Mouse (Mus musculus) right cerebral cortex, postnatal 25 days (tissue): Measurements from ENCODE around the gene Nt5c2.

Experiments used
- DNase-seq: peaks from one replicate; pipeline ENCODE4 v3.0.0; 2022

Nt5c2 gene

GRCm38 (mm10) chr19:46836085-46836484 is 178.9 kb downstream of the Nt5c2 start:
- no peak for DNase-seq

GRCm38 (mm10) chr19:46835339-46835738 is 179.6 kb downstream of the Nt5c2 start:
- DNase-seq = no peak

GRCm38 (mm10) chr19:46834301-46834700 is 180.7 kb downstream of the Nt5c2 start:
- DNase-seq = peak; percentile 27
